Mouse (Mus musculus): ENCODE measurements around the gene Ykt6.

DNA sequence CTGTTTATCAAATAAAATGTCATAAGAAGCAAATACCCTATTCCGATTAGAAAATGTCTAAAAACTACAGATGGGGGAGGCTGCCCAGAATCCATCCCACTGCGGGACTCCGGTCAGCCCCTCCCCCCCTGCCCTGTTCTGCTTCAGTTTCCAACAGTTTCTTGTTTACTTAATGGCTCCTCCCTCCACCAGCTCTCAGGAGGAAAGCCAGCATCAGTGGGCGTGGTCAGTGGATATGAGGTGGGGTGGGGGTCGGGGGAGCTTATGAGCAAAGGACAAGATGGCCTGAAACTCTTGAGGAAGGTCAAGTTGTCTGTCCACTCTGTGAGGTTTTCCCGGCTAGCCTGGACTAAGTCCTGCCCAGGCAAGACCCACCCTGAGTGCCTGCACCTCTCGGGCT is 17.7 kb downstream of the Ykt6 start:
- TF ChIP-seq CTCF (IDR thresholded peaks at IDR 0.05; ENCODE audit: control insufficient read depth, insufficient read depth, insufficient replicate concordance, low read depth, low read length) (no peak), POLR2A (IDR thresholded peaks at IDR 0.05; ENCODE audit: control insufficient read depth, low read depth, low read length) (no peak)
